Mouse (Mus musculus): ENCODE data around the gene Copg1.

DNA sequence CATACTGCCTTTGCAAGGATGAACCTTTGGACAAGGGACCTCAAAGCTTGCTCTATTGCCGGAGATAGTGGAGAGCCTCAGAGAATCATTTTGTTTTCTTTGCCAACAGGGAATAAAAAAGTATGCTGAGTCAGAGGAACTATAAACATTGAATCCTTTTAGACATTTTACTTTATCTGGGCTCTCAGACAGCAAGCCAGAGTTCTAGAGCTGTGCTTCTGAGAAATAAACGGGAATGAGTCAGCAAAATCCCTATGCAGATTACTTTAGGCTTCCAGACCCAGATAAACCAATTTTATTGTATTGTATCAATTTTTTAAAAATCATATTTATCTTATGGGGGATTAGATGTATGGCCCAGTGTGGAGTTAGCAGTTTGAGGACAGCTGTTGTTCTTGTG is 20.4 kb upstream of the Copg1 start:
- TF ChIP-seq CTCF (IDR thresholded peaks at IDR 0.05; ENCODE audit: borderline replicate concordance, insufficient read depth, low read length), result no peak
- TF ChIP-seq POLR2A (IDR thresholded peaks at IDR 0.05; ENCODE audit: low read depth, low read length), result no peak
